Mouse (Mus musculus): ENCODE results near the gene Apba3. TPM values are rescaled to one million over a fixed set of nuclear protein-coding genes. Genes with fewer than 3 reads are reported as not detected.

The Apba3 gene
- polyA plus RNA-seq, 1 experiment from 2014 or later = 55.7 TPM

DNA sequence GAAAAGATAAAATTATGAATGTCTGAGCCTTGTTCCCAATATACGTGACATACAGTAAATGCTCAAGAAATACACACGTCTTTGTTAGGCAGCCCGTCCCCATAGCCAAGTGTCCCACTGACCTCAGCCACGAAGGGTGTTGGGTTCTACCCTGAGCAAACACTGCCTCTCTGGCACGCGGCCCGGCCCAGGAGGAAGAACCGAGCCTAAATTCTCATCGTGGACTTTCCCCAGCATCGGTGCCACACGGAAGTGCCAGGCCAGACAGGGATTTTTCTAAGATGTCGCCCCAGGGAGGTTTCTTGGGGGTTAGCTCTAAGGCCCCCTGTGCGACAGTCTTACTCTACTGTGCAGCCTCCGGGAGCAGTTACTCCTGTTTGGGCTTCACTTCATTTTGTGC, 23.1 kb downstream of the Apba3 start:
- Histone ChIP-seq H3K9ac (ENCODE audit: low read depth, low read length) (0 out of 2 replicates have a peak overlapping the region, but pooled peaks have one; percentile 10), H3K4me1 (replicated peaks; ENCODE audit: insufficient read depth, low read length) (peaks cover 19% of the 10 kb centered on the region), H3K4me2 (ENCODE audit: low read length) (0 out of 2 replicates have a peak overlapping the region, but pooled peaks have one; percentile 41), H3K36me3 (ENCODE audit: insufficient read depth, low read length) (no peaks in the 10 kb centered on the region), H3K4me3 (replicated peaks; ENCODE audit: low read depth, low read length) (no peak overlapping the region), H3K27ac (no peak overlapping the region), H3K27me3 (ENCODE audit: insufficient read depth, low read length) (0 out of 2 replicates have a peak, but pooled peaks cover 2% of the 10 kb centered on the region), H3K9me3 (replicated peaks; ENCODE audit: low read length) (no peaks in the 10 kb centered on the region)
- no peak for TF ChIP-seq CTCF (IDR thresholded peaks at IDR 0.05; ENCODE audit: low read depth)
- 57% methylated on average over 14 of the region's 14 CpGs for WGBS
- ATAC-seq (replicated peaks; ENCODE audit: low FRiP score, low read depth) = no peak
- DNase-seq (ENCODE audit: low spot score) = no peak

DNA sequence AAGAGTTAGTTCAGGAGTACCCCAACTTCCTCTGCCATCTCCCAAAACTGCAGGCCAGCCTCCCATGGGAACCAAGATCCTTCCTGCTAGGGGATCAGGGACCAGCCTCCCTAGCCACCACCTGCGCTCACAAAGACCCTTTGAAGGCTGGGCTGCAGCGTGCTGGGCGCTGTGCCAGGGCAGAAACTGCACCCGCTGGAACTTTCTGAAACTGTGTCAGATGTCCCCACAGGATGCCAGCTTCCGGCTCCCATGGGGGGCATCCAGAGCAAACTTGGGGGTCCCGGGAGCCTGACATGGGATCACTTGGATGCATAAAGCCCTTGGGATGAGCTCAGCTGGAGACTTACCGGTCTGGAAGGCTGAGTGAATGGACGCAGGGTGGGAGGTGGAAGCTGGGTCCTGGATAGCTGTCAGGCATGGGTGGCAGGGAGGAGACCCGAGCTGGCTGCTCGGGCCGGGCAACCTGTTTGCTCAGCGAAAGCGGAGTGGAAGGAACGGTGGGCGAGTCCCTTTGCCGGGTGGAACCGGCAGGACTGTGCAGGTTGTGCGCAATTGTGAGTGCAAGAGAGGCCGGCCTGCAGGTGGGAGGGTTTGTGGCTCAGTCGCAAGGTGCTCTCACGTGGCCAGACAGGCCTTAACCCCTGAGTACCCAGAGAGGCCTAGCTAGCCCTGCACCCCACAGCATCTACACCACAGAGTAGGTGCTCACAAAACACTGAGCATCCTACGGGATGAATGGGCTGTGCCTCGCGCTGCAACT, 24.1 kb downstream of the Apba3 start:
- no peaks in the 10 kb centered on the region for H3K27me3 ChIP-seq (ENCODE audit: insufficient read depth, low read length)
- peak overlapping the region; percentile 41 for H3K4me2 ChIP-seq (ENCODE audit: low read length)
- no peaks in the 10 kb centered on the region for H3K36me3 ChIP-seq (ENCODE audit: insufficient read depth, low read length)
- 17% methylated on average over 24 of the region's 24 CpGs for WGBS
- no peaks in the 10 kb centered on the region for H3K9me3 ChIP-seq (replicated peaks; ENCODE audit: low read length)
- ATAC-seq (replicated peaks; ENCODE audit: low FRiP score, low read depth) = no peak
- DNase-seq (ENCODE audit: low spot score) = no peak
- peak overlapping the region; percentile 54 for H3K27ac ChIP-seq
- H3K9ac ChIP-seq (ENCODE audit: low read depth, low read length) = peak overlapping the region; percentile 37; the same call in 1 of the 2 replicates
- H3K4me3 ChIP-seq (replicated peaks; ENCODE audit: low read depth, low read length) = peak overlapping the region; percentile 18; the same call in 1 of the 2 replicates
- no peak for TF ChIP-seq CTCF (IDR thresholded peaks at IDR 0.05; ENCODE audit: low read depth)
- H3K4me1 ChIP-seq (replicated peaks; ENCODE audit: insufficient read depth, low read length) = peaks cover 20% of the 10 kb centered on the region

DNA sequence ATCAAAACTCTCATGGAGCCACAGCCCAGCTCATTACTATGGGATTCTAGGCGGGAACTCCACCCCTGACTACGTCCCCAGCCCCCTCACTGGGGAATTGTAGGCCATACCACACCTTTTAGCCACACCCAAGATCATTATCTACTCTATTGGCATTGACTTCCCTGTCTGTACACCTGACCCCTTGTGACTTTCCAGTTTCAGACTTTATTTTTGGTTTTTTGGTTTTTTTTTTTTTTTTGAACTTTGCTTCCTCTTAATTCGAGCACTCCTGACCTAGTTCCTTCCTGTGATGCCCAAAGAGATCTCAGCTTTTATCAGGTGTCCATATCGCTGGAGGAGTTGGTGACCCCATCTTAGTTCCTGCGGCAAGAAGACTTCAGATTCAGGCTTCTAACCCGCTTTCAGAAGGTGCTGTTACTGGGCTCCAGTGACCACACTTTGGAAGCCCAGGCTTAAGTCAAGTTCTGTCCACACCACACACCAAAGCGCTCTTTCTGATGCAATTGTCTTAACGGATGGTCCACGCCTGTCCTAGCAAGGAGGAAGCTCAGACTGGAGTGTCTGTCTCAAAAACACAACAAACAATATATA, 24.8 kb downstream of the Apba3 start, which contains the start of gene Tjp3:
Tjp3 (minus strand) TSS at position 71 of the 594 bp plus-strand sequence.
- peak within 1 kb of the TSS; percentile 37; the same call in 1 of the 2 replicates for H3K9ac ChIP-seq (ENCODE audit: low read depth, low read length)
- no peaks in the 10 kb centered on the region for H3K27me3 ChIP-seq (ENCODE audit: insufficient read depth, low read length)
- DNase-seq (ENCODE audit: low spot score) (no peak), ATAC-seq (replicated peaks; ENCODE audit: low FRiP score, low read depth) (no peak)
- H3K4me1 ChIP-seq (replicated peaks; ENCODE audit: insufficient read depth, low read length) = peaks cover 15% of the 10 kb centered on the region
- peak within 1 kb of the TSS; percentile 54 for H3K27ac ChIP-seq
- H3K4me3 ChIP-seq (replicated peaks; ENCODE audit: low read depth, low read length) = peak within 1 kb of the TSS; percentile 18; the same call in 1 of the 2 replicates
- 68% methylated on average over 9 of the region's 9 CpGs for WGBS
- no peak for TF ChIP-seq CTCF (IDR thresholded peaks at IDR 0.05; ENCODE audit: low read depth)
- H3K4me2 ChIP-seq (ENCODE audit: low read length) = peak within 1 kb of the TSS; percentile 41
- no peaks in the 10 kb centered on the region for H3K9me3 ChIP-seq (replicated peaks; ENCODE audit: low read length)
- no peaks in the 10 kb centered on the region for H3K36me3 ChIP-seq (ENCODE audit: insufficient read depth, low read length)

- TF ChIP-seq CTCF (IDR thresholded peaks at IDR 0.05; ENCODE audit: low read depth) = peak; percentile 91
- peak; percentile 100 for DNase-seq (ENCODE audit: low spot score)
- Histone ChIP-seq H3K9ac (ENCODE audit: low read depth, low read length) (peak within 1 kb of the TSS; percentile 91), H3K4me2 (ENCODE audit: low read length) (peak within 1 kb of the TSS; percentile 98), H3K4me1 (replicated peaks; ENCODE audit: insufficient read depth, low read length) (peaks cover 23% of the 10 kb centered on the region), H3K27ac (peak within 1 kb of the TSS; percentile 94), H3K27me3 (ENCODE audit: insufficient read depth, low read length) (no peaks in the 10 kb centered on the region), H3K4me3 (replicated peaks; ENCODE audit: low read depth, low read length) (peak within 1 kb of the TSS; percentile 88), H3K36me3 (ENCODE audit: insufficient read depth, low read length) (no peaks in the 10 kb centered on the region), H3K9me3 (replicated peaks; ENCODE audit: low read length) (no peaks in the 10 kb centered on the region)
- peak; percentile 95 for ATAC-seq (replicated peaks; ENCODE audit: low FRiP score, low read depth)
- WGBS = under 1% methylated on average over 75 of the region's 80 CpGs
Measured at GRCm38 (mm10) chr10:81292554-81293333, 26.0 kb downstream of the Apba3 start, which contains the start of gene Pip5k1c. TSS of gene Pip5k1c (plus strand) at chr10:81292963.

GRCm38 (mm10) chr10:81293334-81294030, 26.7 kb downstream of the Apba3 start:
- no peak for ATAC-seq (replicated peaks; ENCODE audit: low FRiP score, low read depth)
- Histone ChIP-seq H3K4me2 (ENCODE audit: low read length) (peak overlapping the region; percentile 98), H3K9me3 (replicated peaks; ENCODE audit: low read length) (no peaks in the 10 kb centered on the region), H3K27me3 (ENCODE audit: insufficient read depth, low read length) (no peaks in the 10 kb centered on the region), H3K27ac (peak overlapping the region; percentile 94), H3K36me3 (ENCODE audit: insufficient read depth, low read length) (no peaks in the 10 kb centered on the region), H3K4me1 (replicated peaks; ENCODE audit: insufficient read depth, low read length) (peaks cover 30% of the 10 kb centered on the region), H3K9ac (ENCODE audit: low read depth, low read length) (peak overlapping the region; percentile 91), H3K4me3 (replicated peaks; ENCODE audit: low read depth, low read length) (peak overlapping the region; percentile 88)
- no peak for TF ChIP-seq CTCF (IDR thresholded peaks at IDR 0.05; ENCODE audit: low read depth)
- no peak for DNase-seq (ENCODE audit: low spot score)
- WGBS = 2% methylated on average over 25 of the region's 25 CpGs
